Mouse (Mus musculus) CD4-positive helper T cell, adult 2 months (primary cell): ENCODE results near the gene Gdf7.

Source experiments
- DNase-seq: peaks from one replicate; pipeline ENCODE4 v3.0.0-alpha.2; 2012; ENCODE audit warnings: low read depth, missing footprints, low spot score

The Gdf7 gene

GRCm38 (mm10) chr12:8298361-8299142, 3.2 kb downstream of the Gdf7 start:
- no peak for DNase-seq

GRCm38 (mm10) chr12:8297586-8298214, 4.1 kb downstream of the Gdf7 start:
- DNase-seq = no peak

GRCm38 (mm10) chr12:8296154-8296553, 5.6 kb downstream of the Gdf7 start:
- no peak for DNase-seq

- DNase-seq = no peak
Measured at GRCm38 (mm10) chr12:8295307-8295913, 6.3 kb downstream of the Gdf7 start.

- no peak for DNase-seq
Measured at GRCm38 (mm10) chr12:8291157-8291853, 10.4 kb downstream of the Gdf7 start.

GRCm38 (mm10) chr12:8289499-8289898, 12.3 kb downstream of the Gdf7 start:
- DNase-seq = no peak

GRCm38 (mm10) chr12:8289099-8289498, 12.7 kb downstream of the Gdf7 start:
- no peak for DNase-seq

- DNase-seq = peak; percentile 18
Measured at GRCm38 (mm10) chr12:8287970-8288369, 13.8 kb downstream of the Gdf7 start.

- DNase-seq = no peak
Measured at GRCm38 (mm10) chr12:8281225-8282017, 20.3 kb downstream of the Gdf7 start.

- no peak for DNase-seq
Measured at GRCm38 (mm10) chr12:8275424-8275823, 26.3 kb downstream of the Gdf7 start.

GRCm38 (mm10) chr12:8273471-8274171, 28.1 kb downstream of the Gdf7 start:
- no peak for DNase-seq

GRCm38 (mm10) chr12:8271405-8271804, 30.3 kb downstream of the Gdf7 start:
- no peak for DNase-seq

GRCm38 (mm10) chr12:8269627-8270026, 32.1 kb downstream of the Gdf7 start:
- DNase-seq = no peak

- DNase-seq = no peak
Measured at GRCm38 (mm10) chr12:8266311-8266710, 35.4 kb downstream of the Gdf7 start.

GRCm38 (mm10) chr12:8260297-8260696, 41.5 kb downstream of the Gdf7 start:
- no peak for DNase-seq
